Mouse (Mus musculus) layer of hippocampus, adult 18-20 months (tissue): ENCODE measurements around the gene Stk39. TPM values are rescaled to one million over a fixed set of nuclear protein-coding genes. Genes with fewer than 3 reads are reported as not detected.

ENCODE experiments used
- DNase-seq, 2 experiments: peaks; one replicate each; pipeline ENCODE4 v3.0.0; 2022; ENCODE audit warnings: low spot score in 2 of 2
- total RNA-seq, 2 experiments: library from RNA; stranded (reverse); gene quantifications; 2 replicates each; pipeline ENCODE4 v1.2.3; 2021

Stk39 gene
- total RNA-seq, 2 experiments from 2014 or later, result 82.1 to 82.4 TPM

GRCm38 (mm10) chr2:68160566-68160965 lies 311.5 kb downstream of the Stk39 start:
- no peak for DNase-seq

Other genes starting within 250 kb of the Stk39 start
- gene 4933409G03Rik, start 110.1 kb upstream of the Stk39 start, total RNA-seq, result not detected
- gene 4932414N04Rik, start 184.2 kb upstream of the Stk39 start, total RNA-seq, result not detected